Comparison of ENCODE assay signal across 16 mouse cellular contexts in genomic region chrX:67924769-67925470, GRCm38 (mm10). TPM values are rescaled to one million over a fixed set of nuclear protein-coding genes. Genes with fewer than 3 reads are reported as not detected.
A peak's percentile ranks its signal among the peaks of the same experiment; 100 is the strongest.
DNase-seq lines count a peak whose midpoint lies in the region; ATAC-seq and TF ChIP-seq lines count a peak whose summit lies in the region.
"Had no signal": no experiment of that assay in that cellular context is flagged by ENCODE, and none has a peak within 500 bp of the region (broad histone marks: within the 10 kb centered on the region; RNA-seq: fewer than 3 reads in every experiment).

No protein-coding gene starts in this region.

- no peak overlapping the region for H3K9ac ChIP-seq in lung, embryonic 15.5 days
- H3K9ac ChIP-seq in midbrain, embryonic 11.5 days (ENCODE audit: low read length): no peak overlapping the region
- H3K9ac ChIP-seq: embryonic facial prominence, embryonic 15.5 days; neural tube, embryonic 13.5 days had no signal

- H3K36me3 ChIP-seq in lung, embryonic 15.5 days: no peaks in the 10 kb centered on the region
- H3K36me3 ChIP-seq in kidney, adult 2 months (ENCODE audit: control insufficient read depth, insufficient read depth, low read length): no peaks in the 10 kb centered on the region
- H3K36me3 ChIP-seq in midbrain, embryonic 11.5 days (ENCODE audit: control insufficient read depth, insufficient read depth, low read length): no peaks in the 10 kb centered on the region
- H3K36me3 ChIP-seq: embryonic facial prominence, embryonic 15.5 days; neural tube, embryonic 13.5 days had no signal

- H3K4me2 ChIP-seq in lung, embryonic 15.5 days: no peak overlapping the region
- H3K4me2 ChIP-seq in midbrain, embryonic 11.5 days: no peak overlapping the region
- H3K4me2 ChIP-seq: embryonic facial prominence, embryonic 15.5 days; neural tube, embryonic 13.5 days had no signal

- no peak for TF ChIP-seq CTCF in kidney, adult 2 months (conservative IDR thresholded peaks at IDR 0.05; ENCODE audit: insufficient read depth, insufficient read length, low read depth, low read length)

- peak; percentile 57; the same call in 1 of the 2 replicates for ATAC-seq in lung, embryonic 15.5 days (ENCODE audit: borderline replicate concordance, extremely low read depth, low FRiP score, low TSS enrichment)
- no peak for ATAC-seq in megakaryocyte progenitor cell, adult 5-6 weeks (replicated peaks; ENCODE audit: poor library complexity)
- ATAC-seq in midbrain, embryonic 11.5 days (ENCODE audit: low FRiP score): no peak
- ATAC-seq: hindbrain, postnatal 0 days had no signal

- no peaks in the 10 kb centered on the region for H3K4me1 ChIP-seq in lung, embryonic 15.5 days
- H3K4me1 ChIP-seq in kidney, adult 2 months (ENCODE audit: control insufficient read depth, insufficient read depth, low read length): no peaks in the 10 kb centered on the region
- H3K4me1 ChIP-seq in midbrain, embryonic 11.5 days (ENCODE audit: control insufficient read depth, insufficient read depth, low read length): no peaks in the 10 kb centered on the region
- H3K4me1 ChIP-seq: embryonic facial prominence, embryonic 15.5 days; neural tube, embryonic 13.5 days had no signal

- H3K4me3 ChIP-seq in lung, embryonic 15.5 days: no peak overlapping the region
- H3K4me3 ChIP-seq in kidney, adult 2 months (ENCODE audit: insufficient read depth, low read depth, low read length): no peak overlapping the region
- H3K4me3 ChIP-seq in midbrain, embryonic 11.5 days (ENCODE audit: low read depth, low read length): no peak overlapping the region
- H3K4me3 ChIP-seq: embryonic facial prominence, embryonic 15.5 days; neural tube, embryonic 13.5 days had no signal

- no peaks in the 10 kb centered on the region for H3K27me3 ChIP-seq in lung, embryonic 15.5 days
- H3K27me3 ChIP-seq in kidney, adult 2 months (replicated peaks; ENCODE audit: control insufficient read depth, insufficient read depth, low read length): no peaks in the 10 kb centered on the region
- H3K27me3 ChIP-seq in midbrain, embryonic 11.5 days (ENCODE audit: control insufficient read depth, insufficient read depth, low read length): no peaks in the 10 kb centered on the region
- H3K27me3 ChIP-seq: embryonic facial prominence, embryonic 15.5 days; neural tube, embryonic 13.5 days had no signal

- H3K9me3 ChIP-seq in lung, embryonic 15.5 days: no peaks in the 10 kb centered on the region
- no peaks in the 10 kb centered on the region for H3K9me3 ChIP-seq in midbrain, embryonic 11.5 days (ENCODE audit: control insufficient read depth, low read length)
- H3K9me3 ChIP-seq: embryonic facial prominence, embryonic 15.5 days; neural tube, embryonic 13.5 days had no signal

- H3K27ac ChIP-seq in lung, embryonic 15.5 days: no peak overlapping the region
- no peak overlapping the region for H3K27ac ChIP-seq in kidney, adult 2 months (ENCODE audit: insufficient read depth, low read depth, low read length)
- no peak overlapping the region for H3K27ac ChIP-seq in midbrain, embryonic 11.5 days (ENCODE audit: low read depth, low read length)
- H3K27ac ChIP-seq: embryonic facial prominence, embryonic 15.5 days; hindbrain, postnatal 0 days; neural tube, embryonic 13.5 days had no signal

- DNase-seq in lung, postnatal 10 days: no peak
- DNase-seq in adipocyte (ENCODE audit: low spot score): peak; percentile 25
- peak; percentile 61 for DNase-seq in cerebellum, adult 9-10 months
- DNase-seq in kidney, adult 2 months: peak; percentile 56
- DNase-seq in layer of hippocampus, postnatal 36 days: no peak
- DNase-seq in midbrain, embryonic 11.5 days (ENCODE audit: low spot score, missing footprints): no peak
- DNase-seq: spleen, adult 18-20 months; thymus, postnatal 36 days had no signal

- TF ChIP-seq POLR2A in kidney, adult 2 months (IDR thresholded peaks at IDR 0.05; ENCODE audit: low read depth, low read length): no peak

- WGBS in lung, embryonic 15.5 days: 33% methylated on average over 1 of the region's 1 CpGs
- WGBS in kidney, adult 2 months: 44% methylated on average over 1 of the region's 1 CpGs
- 76% methylated on average over 1 of the region's 1 CpGs for WGBS in midbrain, embryonic 11.5 days

RNA-seq across cellular contexts. Expression of gene 4933436I01Rik, which starts 3.7 kb away (rescaled TPM):
- not detected in 2 replicates for polyA plus RNA-seq in lung, embryonic 15.5 days (2015; fragmentation: Nextera tagmentation; extraction: Ambion mirVana)
- not detected in 2 replicates for polyA plus RNA-seq in kidney, adult 2 months (2012; rRNA removed)
- not detected for total RNA-seq in layer of hippocampus, postnatal 36 days (2021)
- total RNA-seq in megakaryocyte progenitor cell, adult 5-6 weeks (2015): not detected in 2 replicates
- not detected in 2 replicates for total RNA-seq in megakaryocyte progenitor cell, adult 5-6 weeks (2017)
- polyA plus RNA-seq in midbrain, embryonic 11.5 days (2014; fragmentation: Nextera tagmentation; extraction: Ambion mirVana): not detected in 2 replicates
- total RNA-seq: ES-E14; gastrocnemius, adult 18-20 months; hindbrain, postnatal 0 days; left cerebral cortex, postnatal 14 days had no signal
- polyA plus RNA-seq: embryonic facial prominence, embryonic 15.5 days; hindbrain, postnatal 0 days; neural tube, embryonic 13.5 days had no signal

Comparison
In these comparisons a context has a peak if more than half of its experiments do, and no peak if none do; other contexts are left out.
1. DNase-seq: peak in adipocyte (single experiment), cerebellum, adult 9-10 months (single experiment) and kidney, adult 2 months (single experiment); none in lung, postnatal 10 days (single experiment), layer of hippocampus, postnatal 36 days (0 of 2) and midbrain, embryonic 11.5 days (single experiment).